Mouse (Mus musculus) right cerebral cortex, postnatal 25 days (tissue): ENCODE results near the gene Iffo1.
"Not testable (repeated sequence)": the region's sequence is repeated elsewhere in the genome, so short reads cannot be mapped to it uniquely, and the experiment has no call there.

Experiments
- DNase-seq: peaks from one replicate; pipeline ENCODE4 v3.0.0; 2022

Gene Iffo1

GRCm38 (mm10) chr6:125143128-125143527 lies 1.9 kb upstream of the Iffo1 start:
- DNase-seq: no peak

DNA sequence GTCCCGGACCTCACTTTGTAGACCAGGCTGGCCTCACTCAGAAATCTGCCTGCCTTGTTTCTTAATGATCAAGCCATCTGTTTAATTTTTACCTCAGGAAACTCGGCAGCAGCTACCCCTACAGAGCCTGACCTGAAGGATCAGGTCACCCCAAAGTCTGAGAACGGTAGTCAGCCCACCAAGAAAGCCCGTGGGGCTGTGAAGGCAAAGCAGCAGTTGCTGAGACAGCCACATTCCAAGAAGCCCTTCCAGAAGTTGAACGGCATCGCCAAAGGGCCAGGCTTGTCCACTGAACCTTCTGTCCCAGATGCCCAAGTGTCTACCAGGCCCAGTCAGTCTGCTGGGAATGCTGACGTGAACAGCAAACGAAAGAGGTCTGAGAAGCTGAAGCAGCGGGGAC lies 1.1 kb upstream of the Iffo1 start:
- DNase-seq: no peak

DNA sequence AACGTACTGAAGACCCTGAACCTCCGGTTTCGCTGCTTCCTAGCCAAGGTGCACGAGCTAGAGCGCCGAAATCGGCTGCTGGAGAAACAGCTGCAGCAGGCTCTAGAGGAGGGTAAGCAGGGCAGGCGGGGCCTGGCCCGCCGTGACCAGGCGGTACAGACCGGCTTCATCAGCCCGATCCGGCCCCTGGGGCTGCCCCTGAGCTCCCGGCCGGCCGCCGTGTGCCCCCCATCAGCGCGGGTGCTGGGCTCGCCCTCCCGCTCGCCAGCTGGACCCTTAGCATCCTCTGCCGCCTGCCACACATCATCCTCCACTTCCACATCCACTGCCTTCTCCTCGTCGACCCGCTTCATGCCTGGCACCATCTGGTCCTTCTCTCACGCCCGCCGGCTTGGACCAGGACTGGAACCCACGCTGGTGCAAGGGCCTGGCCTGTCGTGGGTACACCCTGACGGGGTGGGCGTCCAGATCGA lies 474 bp downstream of the Iffo1 start:
- DNase-seq: no peak

DNA sequence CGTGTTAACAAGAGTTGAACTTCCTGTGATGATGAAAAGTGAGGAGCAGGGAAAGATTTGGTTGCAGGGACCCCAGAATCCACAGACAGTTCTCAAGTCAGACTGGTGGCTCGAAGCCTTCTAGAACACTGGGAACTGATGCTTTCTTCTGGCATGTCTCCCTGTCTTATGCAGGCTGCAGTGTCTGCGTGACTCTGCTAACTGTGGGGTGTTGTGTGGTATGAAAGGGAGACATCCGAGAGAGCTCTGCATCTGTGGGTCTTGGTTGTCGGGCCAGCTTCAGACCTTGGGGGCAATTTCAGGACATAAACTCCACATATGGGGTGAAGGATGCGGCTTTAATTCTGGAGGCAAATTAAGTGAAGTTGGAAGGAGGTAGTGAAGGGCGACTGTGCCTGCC lies 1.1 kb downstream of the Iffo1 start:
- DNase-seq: no peak

DNA sequence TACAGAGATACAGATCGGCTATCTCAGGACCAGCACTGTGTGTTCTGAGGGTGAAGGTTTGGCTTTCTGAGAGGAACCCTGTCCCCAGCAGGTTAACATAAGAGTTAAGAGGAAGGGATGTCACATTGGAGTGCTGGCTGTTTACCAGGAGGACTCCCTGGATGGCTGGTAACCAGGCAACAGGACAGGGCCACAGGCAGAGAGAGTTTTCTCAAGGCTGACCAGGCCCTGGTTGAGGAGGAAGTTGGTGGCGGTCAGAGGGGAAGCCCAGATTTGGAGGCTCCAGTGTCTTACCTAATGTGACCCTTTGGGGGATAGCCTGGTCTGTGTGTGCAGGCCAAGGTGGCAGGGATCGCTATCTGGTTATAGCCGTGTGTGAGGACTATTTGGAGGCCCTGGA lies 1.8 kb downstream of the Iffo1 start:
- no peak for DNase-seq

- DNase-seq: no peak
These were observed 2.3 kb downstream of the Iffo1 start for GRCm38 (mm10) chr6:125147329-125147728.

DNA sequence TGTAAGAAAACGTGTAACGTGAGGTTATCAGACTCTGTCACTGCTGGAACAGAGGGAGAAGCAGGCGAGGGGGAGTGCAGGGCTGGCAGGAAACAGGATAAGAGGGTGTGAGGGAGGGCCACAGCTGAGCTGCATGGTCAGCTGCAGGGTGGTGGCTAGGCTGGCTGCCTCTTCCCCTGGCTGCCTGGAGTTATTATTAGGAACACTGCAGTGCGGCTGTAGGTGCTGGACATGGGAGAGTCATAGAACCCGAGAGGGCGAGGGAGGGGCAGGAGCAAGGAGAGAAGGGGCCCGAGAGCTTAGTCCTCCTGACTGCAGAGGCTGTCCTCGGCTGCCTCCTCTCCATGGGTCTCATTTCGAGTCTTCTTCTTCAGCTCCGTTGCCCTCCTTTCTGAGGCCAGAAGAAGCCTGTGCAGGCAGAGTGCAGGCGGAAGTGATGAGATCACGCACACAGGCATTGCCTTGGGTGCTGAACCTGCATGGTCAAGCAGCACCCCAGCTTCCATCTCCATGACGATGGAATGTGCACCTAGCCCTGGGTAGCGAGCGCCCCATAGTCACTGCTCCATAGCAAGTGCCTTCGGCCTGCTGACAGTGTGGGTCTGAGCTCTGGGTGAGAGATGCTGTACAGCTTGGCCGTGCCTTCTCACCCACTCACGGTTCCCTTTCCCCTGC lies 3.3 kb downstream of the Iffo1 start:
- no peak for DNase-seq

- DNase-seq: no peak
These were observed 4.0 kb downstream of the Iffo1 start for GRCm38 (mm10) chr6:125148926-125149568.

DNA sequence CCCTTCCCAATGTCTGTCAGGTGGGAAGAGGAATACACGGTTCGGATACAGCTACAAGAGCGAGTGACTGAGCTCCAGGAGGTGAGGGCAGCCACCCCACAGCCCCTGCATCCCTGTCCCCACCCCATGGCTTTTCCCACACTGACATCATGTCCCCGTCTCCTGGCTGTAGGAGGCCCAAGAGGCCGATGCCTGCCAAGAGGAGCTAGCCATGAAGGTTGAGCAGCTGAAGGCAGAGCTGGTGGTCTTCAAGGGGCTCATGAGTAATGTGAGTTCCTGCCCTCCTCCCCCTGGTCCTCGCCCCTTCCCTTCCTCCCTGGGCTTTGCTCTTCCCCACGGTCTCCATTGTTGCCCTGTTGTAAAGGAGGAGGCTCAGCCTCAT lies 4.5 kb downstream of the Iffo1 start:
- no peak for DNase-seq

GRCm38 (mm10) chr6:125152212-125153017 lies 7.4 kb downstream of the Iffo1 start:
- no peak for DNase-seq

DNA sequence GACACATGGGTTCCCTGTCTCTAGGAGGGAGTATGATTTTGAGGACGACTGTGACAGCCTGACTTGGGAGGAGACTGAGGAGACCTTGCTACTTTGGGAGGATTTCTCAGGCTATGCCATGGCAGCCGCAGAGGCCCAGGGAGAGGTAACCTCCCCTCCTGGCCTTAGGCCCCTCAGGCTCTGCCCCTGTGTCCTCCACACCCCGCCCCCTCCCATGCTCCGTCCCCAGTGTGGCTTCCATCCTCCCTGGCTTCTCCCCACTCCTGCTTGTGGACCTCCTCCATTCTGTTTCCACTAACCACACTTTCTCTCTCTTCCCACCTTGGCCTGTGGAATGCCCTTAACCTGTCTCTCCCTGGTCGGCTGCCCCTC lies 8.0 kb downstream of the Iffo1 start:
- DNase-seq: no peak

DNA sequence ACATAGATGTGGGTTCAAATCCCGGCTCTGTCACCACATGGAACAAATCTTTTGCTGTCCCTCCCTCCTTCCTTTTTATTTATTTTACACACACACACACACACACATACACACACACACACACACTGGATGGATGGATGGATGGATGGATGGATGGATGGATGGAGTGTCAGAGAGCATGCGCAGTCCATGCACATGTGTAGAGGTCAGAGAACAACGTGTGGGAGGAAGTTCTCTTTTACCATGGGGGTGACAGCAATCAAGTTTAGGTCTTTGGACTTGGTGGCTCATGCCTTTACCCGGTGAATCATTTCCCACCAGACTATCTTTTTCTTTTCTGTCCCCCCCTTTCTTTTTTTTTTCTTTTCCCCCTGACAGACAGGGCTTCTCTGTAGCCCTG lies 8.6 kb downstream of the Iffo1 start:
- no peak for DNase-seq

GRCm38 (mm10) chr6:125154550-125154949 lies 9.5 kb downstream of the Iffo1 start:
- no peak for DNase-seq

DNA sequence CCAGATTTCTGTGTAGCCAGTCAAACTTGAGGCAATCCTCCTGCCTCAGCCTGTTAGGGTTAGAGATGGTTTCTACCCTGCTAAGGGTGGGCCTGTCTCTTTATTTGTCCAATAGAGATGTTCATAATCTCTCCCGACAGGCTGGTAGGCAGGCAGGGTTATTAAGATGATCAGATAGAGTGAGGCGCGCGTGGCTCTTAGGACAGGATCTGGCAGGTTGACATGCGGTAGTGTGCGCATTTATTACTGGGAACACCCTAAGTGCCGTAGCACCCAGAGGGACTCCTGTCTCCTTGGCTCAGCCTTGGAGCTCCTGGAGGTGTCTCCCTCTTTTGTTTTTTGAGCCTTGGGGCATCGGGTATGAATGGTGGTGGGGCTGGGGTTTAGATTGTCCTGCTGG lies 10.2 kb downstream of the Iffo1 start:
- no peak for DNase-seq

DNA sequence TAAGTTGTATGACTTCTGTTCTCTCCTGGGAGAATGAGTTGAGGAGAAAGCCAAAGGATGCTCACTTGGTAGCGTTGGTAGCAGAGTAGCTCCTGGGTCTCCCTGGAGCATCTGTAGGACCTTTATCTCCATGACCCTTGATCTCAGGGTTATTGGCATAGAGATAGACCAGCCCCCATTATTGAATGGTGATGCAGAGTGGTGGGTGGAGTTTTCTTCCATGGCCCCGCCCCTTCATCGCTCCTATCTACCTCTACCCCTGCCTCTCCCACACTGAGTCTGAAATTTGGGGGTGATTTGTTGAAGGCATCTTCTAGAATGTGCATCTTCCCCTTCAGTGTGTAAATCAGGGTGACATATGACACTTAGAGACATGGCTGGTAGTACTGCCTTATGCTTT lies 11.4 kb downstream of the Iffo1 start:
- no peak for DNase-seq

DNA sequence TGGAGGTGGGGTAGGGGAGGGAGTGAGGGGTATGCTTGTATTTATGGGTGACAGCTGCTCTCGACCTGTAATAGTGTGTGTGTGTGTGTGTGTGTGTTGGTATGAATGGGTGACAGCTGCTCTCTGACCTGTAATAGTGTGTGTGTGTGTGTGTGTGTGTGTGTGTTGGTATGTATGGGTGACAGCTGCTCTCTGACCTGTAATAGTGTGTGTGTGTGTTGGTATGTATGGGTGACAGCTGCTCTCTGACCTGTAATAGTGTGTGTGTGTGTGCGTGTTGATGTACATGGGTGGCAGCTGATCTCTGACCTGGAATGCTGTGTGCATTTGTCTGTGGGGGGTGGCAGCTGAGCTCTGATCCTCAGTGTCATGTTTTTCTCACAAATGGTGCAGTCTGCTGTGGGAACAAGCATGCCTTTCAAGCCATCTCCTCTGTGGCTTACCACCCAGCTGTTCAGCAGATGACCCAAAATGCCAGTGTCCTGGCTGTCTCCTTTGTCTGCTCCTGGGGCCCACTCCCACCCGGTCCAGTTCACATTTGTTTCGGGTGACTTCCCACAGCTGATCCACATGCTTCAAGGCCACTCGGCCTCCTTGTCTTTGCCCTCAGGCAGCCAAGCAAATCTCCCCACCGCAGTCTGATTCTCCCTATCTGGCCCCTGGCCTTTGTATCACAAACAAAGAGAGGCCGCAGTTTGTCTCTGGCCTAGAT lies 12.0 kb downstream of the Iffo1 start:
- no peak for DNase-seq

DNA sequence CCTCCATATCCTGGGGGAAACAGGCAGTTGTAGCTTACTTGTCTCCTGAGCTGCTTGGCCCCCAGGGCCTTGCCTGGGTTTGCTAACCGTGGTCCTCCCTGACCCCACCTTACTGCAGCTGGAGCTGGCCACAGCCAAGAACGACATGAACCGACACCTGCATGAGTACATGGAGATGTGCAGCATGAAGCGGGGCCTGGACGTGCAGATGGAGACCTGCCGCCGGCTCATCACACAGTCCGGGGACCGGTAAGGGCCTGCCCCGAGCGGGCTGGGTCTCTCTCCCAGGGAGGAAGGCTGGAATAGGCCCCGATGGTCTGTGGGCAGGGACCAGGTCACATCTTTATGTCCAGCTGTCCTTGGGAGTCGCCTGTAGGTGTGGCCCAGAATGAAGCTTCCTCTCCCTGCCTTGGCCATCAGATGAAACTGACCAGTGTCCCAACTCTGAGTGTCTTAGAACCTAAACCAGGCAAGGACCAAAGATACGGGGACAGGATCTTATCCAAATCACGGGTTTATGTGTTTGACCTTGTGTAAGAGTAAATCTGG lies 14.0 kb downstream of the Iffo1 start:
- no peak for DNase-seq

DNA sequence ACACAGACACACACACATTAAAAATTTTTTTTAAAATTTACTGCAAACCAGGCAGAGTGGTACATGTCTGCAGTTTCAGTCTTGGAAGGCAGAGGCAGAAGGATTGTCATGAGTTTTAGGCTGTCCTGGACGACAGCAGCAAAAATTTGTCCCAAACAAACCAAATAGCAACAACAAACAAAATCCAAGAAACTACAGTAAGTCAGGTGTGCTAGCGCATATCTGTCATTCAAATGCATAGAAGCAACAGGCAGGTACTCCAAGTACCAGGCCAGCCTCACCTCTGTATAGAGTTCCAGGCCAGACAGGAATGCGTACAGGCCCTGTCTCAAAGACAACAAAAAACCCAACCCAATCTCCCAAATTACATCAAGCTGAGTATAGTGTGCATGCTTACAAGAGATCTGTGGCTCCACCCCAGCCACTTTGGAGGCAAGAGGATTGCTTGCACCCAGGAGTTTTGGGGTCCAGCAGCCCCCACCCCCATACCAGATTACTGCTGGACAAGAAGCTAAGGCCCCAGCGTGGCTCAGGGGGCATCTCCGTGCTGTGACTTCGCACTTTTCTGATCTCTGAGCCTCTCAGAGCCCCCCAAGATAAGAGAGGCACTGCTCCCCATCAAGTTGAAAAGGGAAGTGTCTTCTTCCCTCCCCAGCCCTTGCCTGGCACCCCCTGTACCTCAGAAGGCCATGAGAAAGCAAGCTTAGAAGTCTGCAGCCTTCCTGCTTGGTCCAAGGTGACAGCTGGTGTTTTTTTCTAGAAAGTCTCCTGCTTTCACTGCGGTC lies 14.9 kb downstream of the Iffo1 start:
- no peak for DNase-seq

- no peak for DNase-seq
These were observed 15.5 kb downstream of the Iffo1 start for GRCm38 (mm10) chr6:125160558-125160853.

DNA sequence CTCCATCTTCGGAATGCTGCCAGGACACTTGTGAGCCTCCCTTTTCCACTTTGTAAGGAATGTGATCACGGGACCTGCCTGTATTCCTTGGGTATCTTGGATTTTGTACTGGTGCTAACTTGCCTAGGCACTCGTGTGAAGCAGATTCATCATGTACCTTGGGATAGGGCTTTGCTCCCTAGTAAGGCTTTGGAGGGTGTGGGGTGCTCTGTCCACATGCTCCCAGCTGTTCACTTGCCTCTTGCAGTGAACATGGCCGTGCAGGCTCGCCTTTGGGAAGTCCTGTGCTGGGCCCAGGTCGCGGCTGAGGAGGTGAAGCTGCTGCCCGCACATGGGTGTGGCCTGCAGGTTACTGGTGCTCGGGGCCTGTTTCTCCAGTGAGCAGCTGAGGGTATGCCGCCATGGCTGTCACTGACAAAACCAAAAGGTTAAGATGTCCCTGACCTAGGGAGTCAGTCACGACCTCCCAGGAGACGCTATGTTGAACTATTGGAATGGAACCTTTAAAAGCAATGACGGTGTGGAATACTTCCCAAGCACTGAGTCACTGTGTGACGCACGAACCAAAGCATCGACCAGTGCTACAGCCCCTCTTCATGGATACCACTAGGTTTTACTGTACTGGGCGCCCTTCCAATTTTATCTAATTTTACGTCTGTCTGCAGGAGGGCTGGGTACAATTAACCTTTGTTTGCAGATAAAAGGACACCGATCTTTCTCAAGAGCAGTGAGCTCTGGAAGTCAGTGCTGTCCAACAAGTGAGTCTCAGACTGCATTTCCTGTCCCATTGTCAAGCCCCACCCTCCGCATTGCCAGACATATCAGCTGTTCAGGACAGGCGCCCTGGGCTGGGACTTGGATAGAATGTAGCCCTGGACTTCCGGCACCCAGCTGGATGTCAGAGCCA lies 16.1 kb downstream of the Iffo1 start:
- peak; percentile 58 for DNase-seq

DNA sequence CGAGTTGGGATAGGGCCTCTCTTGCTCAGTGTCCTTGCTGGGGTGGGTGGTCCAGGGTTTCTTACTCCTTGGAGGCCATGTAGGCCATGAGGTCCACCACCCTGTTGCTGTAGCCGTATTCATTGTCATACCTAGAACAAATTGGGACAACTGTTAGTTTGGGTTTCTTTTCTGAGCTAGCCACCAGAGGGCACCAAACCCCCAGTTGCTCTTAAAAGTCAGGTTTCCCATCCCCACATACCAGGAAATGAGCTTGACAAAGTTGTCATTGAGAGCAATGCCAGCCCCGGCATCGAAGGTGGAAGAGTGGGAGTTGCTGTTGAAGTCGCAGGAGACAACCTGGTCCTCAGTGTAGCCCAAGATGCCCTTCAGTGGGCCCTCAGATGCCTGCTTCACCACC lies 16.9 kb downstream of the Iffo1 start:
- DNase-seq: not testable (repeated sequence)
